Mouse (Mus musculus): ENCODE measurements around the gene Slc22a23.

The Slc22a23 gene

GRCm38 (mm10) chr13:34271665-34272064 lies 73.3 kb downstream of the Slc22a23 start:
- DNase-seq (ENCODE audit: extremely low spot score, low read depth, low spot score): no peak

GRCm38 (mm10) chr13:34270886-34271602 lies 73.9 kb downstream of the Slc22a23 start:
- no peak for DNase-seq (ENCODE audit: extremely low spot score, low read depth, low spot score)

DNA sequence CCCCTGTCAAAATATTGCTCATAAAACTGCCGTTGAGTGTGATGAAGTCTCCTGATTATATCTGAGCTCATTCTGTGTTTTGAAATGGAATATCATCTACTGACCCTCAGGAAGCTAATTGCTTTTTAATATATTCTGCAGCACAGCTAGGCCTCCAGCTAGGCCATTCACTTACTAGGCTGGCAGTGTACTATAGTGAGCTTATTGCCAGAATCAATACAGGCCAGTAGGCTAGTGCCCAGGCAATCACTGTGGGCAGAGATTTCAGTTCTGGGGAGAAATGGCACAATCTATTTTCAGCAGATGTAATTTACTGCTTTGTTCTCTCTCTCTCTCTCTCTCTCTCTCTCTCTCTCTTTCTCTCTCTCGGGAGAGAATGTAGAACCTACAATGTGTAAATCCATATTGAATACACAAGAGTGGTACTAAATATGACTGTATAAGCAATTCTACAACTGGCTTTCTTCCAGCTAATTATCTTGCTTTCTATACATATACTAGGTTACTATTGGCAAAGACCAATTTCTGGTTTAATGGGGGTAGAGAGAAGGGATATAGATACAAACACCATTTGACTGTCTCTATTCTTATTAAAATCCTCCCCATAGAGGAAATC lies 75.5 kb downstream of the Slc22a23 start:
- no peak for DNase-seq (ENCODE audit: extremely low spot score, low read depth, low spot score)

DNA sequence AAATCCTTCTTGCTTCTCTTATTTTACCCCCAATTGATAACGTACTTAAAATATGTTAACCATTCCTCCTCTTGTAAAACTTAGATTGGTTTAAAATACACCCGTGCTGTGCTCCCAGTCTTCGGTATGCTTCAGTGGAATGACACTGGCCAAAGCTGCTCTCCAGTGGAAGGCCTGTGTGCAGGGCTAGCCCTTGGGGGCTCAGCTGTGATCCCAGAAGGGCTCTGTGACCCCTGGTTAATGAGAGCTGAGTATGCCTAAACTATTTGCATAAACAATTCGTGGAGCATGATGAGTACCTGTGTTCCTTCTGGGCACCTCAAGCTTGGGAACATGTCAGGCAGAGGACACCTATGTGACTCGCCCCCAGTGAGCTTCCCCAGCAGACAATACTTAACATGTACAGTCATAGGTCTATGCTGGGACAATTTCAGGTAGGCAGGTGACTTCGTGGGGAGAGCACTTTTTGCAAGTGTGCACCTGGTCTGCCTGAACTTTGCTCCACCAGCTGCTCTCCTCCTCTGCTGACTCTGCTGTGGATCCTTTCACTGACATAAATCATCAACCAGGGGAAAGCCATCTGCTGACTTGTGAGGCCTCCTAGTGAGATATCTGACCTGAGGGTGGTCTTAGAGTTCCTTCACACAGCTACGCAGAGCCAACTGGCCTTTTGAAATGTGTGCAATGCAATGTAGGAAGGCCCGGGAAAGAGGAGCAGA lies 77.9 kb downstream of the Slc22a23 start:
- DNase-seq (ENCODE audit: extremely low spot score, low read depth, low spot score): no peak

- DNase-seq (ENCODE audit: extremely low spot score, low read depth, low spot score): no peak
These were observed 78.9 kb downstream of the Slc22a23 start for GRCm38 (mm10) chr13:34266067-34266466.

DNA sequence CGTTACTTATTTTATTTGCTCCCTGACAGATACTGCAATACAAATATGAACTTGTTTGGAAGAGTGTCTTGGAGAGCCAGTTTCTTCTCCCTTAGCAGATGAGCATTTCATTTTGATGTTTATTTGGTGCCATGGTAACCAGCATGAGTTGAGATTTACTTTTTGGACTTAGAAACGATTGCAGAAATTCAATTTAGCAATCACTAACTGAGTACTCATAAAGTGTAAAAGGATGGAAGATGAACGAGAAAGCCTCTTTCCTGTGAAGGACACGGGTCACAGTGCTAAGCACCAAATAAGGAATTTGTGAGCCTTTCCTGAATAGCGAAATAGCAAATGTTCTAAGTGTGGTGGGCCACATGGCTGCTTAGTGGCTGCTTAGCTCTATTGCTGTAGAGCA lies 79.4 kb downstream of the Slc22a23 start:
- DNase-seq (ENCODE audit: extremely low spot score, low read depth, low spot score): no peak

DNA sequence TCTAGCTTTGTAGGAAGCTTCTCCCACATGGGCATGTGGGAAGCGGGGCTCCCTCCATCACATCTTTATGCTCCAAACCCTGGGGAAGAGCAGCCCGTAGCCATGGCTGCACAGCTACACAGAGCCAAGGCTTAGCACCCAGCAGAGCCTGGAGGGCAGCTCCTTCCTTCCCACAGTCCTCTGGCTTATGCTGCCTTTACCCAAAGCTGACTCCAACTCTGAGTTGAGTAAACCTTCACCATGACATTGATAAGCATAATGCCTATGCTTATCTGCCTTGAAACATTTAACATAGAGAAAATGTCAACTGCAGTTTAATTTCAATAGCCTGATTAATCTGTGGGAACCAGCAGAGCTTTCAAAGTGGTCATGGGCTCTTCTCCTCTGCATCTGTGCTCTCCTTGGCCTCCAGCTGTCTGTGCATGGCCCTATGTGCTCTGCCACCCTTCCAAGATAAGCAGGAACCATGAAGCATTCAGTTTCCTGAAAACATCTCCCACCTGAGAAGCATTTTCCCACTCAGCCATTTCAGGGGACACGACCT lies 79.9 kb downstream of the Slc22a23 start:
- no peak for DNase-seq (ENCODE audit: extremely low spot score, low read depth, low spot score)

- no peak for DNase-seq (ENCODE audit: extremely low spot score, low read depth, low spot score)
These were observed 80.5 kb downstream of the Slc22a23 start for GRCm38 (mm10) chr13:34264508-34264907.

GRCm38 (mm10) chr13:34258765-34259164 lies 86.2 kb downstream of the Slc22a23 start:
- DNase-seq (ENCODE audit: extremely low spot score, low read depth, low spot score): no peak

DNA sequence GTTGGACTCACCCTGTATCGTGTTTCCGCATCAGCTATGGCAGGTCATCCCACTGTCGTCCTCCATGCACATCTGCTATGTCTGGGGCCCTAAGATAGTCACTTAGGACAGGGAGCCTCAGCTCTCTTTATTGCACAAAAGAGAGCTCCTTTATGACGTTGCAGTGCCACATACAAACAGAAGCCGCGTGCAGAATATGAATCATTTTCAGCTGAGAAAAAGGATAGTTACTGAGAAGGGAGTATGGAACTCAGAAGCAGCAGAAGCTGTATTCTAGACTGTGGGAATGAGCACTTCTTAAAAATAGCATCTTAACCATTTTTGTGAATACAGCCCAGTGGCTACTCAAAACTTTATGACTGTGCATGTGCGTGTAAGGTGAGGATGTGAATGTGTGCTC lies 87.8 kb downstream of the Slc22a23 start:
- no peak for DNase-seq (ENCODE audit: extremely low spot score, low read depth, low spot score)

GRCm38 (mm10) chr13:34256676-34257075 lies 88.3 kb downstream of the Slc22a23 start:
- no peak for DNase-seq (ENCODE audit: extremely low spot score, low read depth, low spot score)

GRCm38 (mm10) chr13:34255297-34255696 lies 89.7 kb downstream of the Slc22a23 start:
- no peak for DNase-seq (ENCODE audit: extremely low spot score, low read depth, low spot score)

- no peak for DNase-seq (ENCODE audit: extremely low spot score, low read depth, low spot score)
These were observed 90.3 kb downstream of the Slc22a23 start for GRCm38 (mm10) chr13:34254691-34255090.

DNA sequence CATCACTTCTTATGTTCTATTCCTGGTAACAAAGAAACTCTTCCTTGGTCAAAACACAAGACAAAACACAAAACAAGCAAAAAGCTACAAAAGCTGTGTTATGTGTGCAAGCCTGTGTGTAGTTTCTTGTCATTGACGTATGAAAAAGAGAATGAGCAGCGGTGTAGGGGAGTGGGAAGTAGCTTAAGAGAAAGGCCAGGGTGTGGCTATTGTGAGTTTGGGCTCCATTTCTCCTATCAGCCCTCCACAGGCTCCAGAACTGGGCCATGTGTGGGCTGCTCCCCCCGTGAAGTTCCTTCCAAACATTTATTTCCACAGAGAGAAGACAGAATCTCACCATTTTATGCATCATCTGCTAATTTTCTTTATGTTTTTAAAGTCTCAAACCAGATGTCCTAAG lies 91.2 kb downstream of the Slc22a23 start:
- no peak for DNase-seq (ENCODE audit: extremely low spot score, low read depth, low spot score)

DNA sequence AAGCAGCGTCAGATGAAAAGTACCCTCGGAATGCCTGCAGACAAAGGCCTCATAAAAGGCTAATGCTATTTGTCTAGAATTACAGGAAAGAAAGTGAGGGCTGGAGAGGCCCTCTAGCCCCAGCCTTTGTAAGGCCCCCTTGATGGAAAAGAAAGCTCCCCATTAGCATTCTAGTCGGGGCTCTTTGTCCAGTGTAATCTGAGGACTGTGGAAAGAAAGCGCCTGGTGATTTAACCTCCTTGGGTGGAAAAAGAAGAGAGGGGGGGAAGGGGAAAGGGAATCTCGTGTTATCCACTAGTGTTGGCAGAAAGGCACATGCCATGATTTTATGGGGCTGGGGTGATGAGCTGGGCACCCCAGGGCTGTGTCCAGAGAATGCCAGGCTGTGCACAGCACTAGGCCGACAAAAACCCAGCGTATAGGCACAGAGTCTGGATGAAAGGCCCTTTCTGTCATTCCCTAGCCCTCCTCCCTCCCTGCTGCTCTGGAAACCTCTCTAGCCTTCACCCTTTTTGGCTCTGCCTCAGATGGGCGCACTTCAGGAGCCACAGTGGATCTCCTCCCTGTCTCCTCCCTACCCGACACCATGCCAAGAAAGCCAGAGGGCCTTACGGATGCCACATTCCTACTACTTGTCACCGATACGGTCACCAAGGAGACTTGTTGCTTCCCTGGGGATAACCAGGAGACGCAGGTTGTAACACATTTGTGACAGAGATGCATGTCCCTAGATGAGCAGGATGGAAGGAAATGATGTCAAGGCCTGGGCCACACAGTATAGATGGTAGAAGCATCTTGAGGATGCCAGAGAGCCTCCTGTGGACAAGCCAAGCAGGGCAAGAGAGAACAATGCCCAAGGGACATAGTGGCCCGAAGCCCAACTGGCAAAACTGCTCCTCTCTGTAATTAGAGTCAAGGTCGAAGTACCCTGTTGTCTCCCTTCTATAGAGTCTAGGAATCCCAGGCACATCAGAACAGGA lies 95.8 kb downstream of the Slc22a23 start:
- no peak for DNase-seq (ENCODE audit: extremely low spot score, low read depth, low spot score)

GRCm38 (mm10) chr13:34248107-34248506 lies 96.9 kb downstream of the Slc22a23 start:
- DNase-seq (ENCODE audit: extremely low spot score, low read depth, low spot score): no peak

DNA sequence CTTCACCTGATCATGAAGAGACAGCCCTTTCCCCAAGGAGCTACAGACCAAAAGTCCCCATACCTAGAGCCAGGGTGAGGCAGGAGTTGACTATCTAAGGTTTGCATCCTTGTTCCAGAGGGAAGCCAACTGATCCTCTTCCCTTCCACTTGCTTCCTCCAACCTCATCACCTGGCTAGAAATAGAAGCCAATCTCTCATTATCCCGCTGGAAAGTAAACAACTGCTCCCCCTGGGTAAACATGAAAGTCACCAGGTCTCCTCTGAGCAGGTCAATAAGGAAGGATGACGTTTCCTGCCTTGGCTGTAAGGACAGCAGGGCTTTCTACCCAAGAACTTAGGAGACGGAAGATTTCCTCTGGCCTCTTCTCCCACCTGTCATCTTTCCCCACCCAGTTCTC lies 98.2 kb downstream of the Slc22a23 start:
- DNase-seq (ENCODE audit: extremely low spot score, low read depth, low spot score): no peak

DNA sequence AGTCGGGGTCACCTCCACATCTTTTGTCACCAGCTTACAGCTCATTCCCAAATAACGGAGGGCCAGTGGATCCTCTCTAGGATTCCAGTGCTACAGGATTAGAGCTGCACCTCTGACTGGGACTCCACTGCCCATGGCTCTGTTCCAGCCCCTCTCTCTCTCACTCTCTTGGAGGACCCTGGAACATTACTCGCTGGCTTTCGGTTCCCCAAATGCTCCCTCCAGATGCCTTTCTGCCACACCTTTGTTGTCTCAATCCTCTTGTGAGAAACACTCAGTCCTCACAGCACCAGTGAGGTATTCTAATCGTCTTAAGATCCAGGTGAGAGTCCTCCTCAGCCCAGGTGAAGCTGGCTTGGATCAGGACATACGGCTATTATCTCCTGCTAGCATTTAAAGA lies 99.8 kb downstream of the Slc22a23 start:
- no peak for DNase-seq (ENCODE audit: extremely low spot score, low read depth, low spot score)

- DNase-seq (ENCODE audit: extremely low spot score, low read depth, low spot score): no peak
These were observed 100.8 kb downstream of the Slc22a23 start for GRCm38 (mm10) chr13:34244186-34244585.

DNA sequence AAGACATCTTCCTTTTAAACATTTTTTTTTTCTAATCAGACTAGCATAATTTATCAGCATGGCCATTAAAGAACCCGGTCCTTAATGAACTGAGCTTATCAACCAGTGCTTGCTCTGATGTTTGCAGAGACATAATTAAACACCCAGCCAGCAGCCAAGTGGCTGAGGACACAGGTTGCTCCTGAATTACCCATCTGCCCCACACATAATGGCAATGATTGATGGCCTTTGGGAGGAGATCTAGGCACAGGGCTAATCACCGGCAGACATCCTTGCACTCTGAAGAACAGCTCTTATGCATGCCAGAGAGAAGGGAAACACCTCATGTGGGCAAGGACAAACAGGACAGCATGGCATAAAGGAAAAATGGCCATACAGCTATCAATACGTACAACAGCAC lies 102.8 kb downstream of the Slc22a23 start:
- no peak for DNase-seq (ENCODE audit: extremely low spot score, low read depth, low spot score)

- no peak for DNase-seq (ENCODE audit: extremely low spot score, low read depth, low spot score)
These were observed 104.9 kb downstream of the Slc22a23 start for GRCm38 (mm10) chr13:34240087-34240428.

Data from hindlimb bud, embryonic 11.5 days (tissue).